Mouse (Mus musculus): ENCODE data around the gene Nanos3.

Gene Nanos3

DNA sequence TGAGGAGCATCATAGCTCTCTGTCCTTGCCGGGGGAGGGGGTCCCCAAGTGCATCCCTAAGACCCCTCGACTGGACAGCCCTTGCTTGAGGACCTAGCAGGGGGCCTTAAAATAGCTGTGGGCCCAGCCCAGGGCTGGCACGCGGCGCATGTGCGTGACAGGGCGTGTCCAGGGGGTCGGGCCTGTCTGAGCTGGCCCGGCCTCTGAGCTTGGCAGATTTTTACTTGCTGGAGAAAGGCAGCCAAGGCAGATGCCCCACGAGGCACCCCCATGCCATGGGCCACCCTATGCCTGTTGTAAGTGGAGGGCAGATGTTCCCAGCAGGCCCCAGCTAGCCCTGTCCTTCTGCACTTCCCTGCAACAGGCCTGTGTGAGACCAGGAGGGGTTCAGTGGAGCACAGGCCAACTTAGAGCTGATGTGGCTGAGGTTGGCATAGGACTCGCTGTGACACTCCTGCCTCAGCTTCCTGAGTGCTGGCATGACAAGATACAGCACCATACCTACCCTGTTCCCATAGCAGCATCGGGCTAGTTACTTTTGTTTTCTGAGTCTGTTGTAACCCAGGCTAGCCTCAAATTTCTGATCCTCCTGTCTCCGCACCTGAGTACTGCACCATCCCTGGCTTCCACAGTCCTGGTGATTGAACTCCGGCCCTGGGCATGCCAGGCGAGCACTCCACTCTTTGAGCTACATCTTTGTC lies 16.7 kb upstream of the Nanos3 start:
- DNase-seq (ENCODE audit: extremely low read depth, insufficient read length, low spot score), result peak; percentile 92

DNA sequence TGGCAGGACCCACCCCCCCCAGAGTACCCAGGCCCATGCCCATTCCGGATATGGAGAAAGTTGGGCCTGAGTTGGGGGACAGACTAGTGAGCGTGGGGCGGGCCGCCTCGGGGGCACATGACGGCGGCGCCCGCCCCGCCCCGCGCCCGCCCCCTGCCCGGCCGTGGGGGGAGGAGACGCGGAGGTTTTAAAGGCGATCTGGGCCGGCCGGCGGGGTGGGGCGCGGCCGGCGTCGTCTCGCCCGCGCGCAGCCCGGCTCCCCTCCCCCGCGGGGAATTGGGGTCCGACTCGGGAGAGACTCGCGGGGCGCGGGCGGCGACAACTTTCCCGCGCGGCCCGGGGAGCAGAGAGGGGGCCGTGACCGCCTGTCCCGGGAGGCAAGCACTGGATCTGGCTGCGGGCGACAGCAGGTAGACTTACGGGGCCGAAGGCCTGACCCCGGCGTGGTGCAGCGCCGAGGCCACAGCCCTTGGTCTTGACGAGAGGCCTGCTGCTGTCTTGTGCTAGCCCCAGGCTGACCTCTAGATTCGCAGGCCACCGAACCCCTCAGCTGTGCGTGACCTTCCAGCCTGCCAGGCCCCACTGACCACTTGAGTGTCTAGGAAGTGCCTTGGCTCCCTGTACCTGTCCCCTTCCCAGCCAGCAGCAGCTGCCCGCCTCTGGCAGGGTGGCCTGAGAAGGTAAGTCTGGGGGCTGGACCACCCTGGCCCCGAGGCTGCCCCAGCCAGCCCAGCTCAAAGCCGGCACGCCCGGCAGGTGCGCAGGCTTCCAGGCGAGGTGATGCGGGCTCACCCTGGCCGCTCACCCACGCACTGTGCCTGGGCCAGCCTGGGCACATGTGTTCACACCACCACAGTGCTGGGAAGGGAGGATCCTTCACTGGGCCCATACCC lies 15.9 kb upstream of the Nanos3 start:
- peak; percentile 83 for DNase-seq (ENCODE audit: extremely low read depth, insufficient read length, low spot score)

DNA sequence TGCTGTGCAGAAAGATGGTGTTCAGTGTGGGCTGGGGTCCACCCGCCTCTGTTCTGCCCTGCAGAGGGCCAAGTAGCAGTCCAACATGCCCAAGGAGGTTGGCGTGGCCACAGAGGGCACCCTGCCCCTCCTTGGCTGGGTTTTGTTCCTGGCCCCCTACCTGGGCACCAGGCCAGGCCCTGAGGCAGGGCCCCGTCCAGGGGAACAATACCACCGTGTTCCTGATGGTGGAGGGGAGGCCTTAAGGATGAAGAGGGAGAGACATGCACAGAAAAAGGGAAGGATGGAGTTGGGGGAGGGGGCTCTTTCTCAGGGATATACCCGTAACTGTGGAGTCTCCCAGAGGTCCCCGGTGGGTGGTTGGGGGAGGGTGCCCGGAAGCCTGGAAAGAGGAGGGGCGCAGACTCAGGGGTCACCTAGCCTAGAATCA lies 15.1 kb upstream of the Nanos3 start:
- no peak for DNase-seq (ENCODE audit: extremely low read depth, insufficient read length, low spot score)

DNA sequence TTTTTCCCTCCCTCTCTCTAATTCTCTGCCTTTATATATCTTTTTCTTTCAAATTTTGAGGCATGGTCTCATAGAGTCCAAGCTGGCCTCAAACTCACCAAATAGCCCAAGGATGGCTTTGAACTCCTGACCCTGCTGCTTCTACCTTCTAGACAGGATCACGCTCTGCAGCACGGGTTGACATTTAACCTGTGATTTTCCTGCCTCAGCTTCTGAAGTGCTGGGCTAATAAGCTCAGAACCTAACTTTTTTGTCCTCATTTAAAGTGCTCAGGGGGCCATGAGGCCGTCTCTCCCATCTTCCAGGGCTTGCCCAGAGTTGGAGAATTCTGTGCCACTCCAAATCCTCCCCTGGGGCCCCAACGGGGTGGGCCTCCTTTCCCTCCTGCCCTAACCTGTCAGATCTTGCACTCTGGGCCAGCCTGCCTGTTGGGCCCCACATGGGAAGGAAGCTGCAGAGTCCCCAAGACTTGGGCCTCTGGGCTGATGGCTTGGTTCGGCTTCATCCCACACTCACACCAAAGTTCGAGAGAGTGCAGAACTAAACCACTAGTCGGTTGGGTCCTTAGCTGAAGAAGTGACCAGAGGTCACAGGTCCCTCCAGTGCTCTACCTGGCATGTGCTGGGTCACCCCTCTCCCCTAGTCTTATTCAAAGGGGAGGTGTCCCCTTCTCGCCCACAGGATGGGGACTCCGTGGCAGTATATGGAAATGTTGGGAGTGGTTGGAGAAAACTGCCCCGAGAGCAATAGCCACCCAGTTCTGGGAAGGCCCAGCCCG lies 14.5 kb upstream of the Nanos3 start:
- no peak for DNase-seq (ENCODE audit: extremely low read depth, insufficient read length, low spot score)

DNA sequence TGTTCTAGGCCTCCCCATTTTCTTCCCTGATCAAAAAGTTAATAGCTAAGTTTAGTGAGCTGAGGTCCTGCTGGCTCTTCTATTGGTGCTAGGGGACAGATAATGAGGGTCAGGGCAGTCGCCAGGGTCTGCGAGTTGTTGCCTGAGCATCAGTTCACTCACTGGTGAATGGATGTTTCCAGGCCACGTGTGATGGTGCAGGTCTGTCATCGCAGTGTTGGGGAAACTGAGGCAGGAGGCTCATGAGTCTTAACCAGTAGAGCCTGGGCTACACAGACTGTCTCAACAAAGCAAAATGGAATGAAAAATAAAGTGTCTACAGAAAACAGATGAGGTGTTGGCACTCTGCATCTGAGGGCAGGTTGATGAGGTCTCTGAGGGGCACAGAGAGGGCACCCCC lies 13.9 kb upstream of the Nanos3 start:
- DNase-seq (ENCODE audit: extremely low read depth, insufficient read length, low spot score), result no peak

DNA sequence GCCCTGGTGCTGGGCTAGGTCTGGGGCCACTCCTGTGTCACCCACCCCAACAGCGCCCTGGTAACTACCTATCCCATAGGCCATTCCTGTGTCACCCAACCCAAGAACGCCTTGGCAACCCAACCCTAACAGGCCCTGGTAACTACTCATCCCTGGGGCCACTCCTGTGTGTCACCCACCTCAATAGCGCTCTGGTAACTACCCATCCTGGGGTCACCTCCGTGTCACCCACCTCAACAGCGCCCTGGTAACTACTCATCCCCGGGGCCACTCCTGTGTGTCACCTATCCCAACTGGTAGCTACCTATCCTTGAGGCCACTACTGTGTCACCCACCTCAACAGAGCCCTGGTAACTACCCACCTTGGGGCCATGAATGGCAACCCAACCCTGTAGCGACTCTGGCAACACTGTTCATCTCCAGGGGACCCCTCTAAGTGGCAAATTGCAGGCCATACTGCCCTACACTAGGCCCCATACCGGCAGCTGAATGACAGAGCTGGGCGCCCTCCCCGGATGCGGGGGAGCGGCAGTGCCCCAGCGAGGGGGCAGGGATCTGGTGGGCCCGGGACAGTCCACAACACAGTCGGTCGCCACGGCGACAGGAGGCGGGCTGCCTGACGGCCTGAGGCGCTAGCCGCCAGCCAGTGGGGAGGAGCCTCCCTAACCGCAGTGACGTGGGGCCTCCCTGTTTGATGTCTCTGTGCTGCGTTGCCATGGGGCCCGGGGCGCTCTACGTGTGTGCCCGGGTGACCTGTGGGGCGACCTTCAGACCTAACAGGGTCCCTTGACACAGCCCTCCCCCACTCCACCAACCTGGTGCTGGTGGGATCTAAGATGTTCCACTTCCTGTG lies 13.1 kb upstream of the Nanos3 start:
- DNase-seq (ENCODE audit: extremely low read depth, insufficient read length, low spot score), result peak; percentile 93

DNA sequence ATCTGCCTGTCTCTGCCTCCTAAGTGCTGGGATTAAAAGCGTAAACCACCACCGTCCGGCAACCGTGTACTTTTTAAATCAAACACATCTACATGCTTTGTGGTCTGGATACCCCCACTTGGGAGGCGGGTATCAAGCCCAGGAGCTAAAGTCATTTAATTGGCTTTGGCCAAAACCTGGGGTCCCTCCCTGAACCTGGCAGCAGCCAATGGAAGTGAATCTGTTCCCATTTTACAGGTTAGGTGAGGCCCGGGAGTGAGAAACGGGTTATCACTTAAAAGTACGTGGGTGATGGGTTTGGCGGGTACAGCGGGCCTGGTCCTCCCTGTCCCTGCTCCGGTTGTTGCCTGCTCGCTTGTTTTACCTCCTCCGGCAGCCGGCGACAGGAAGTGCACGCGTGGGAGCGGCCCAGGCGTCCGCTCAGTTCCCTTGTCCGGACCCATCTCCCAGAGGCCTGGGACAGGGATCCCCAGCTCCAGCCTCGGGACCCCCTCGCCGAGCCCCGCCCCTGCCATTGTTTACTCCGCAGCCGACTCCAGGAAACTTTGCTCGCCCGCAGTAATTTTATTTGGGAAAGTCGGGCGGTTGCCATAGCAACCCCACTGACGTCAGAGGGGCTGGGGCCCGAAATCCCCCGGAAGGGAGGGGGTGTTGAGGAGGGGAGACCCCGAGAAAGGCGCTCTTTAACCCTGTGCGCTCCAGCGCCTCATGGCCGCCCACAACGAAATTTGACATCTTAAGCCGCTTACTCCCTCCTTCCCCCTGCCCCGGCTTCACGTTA lies 12.3 kb upstream of the Nanos3 start:
- DNase-seq (ENCODE audit: extremely low read depth, insufficient read length, low spot score), result peak; percentile 89

DNA sequence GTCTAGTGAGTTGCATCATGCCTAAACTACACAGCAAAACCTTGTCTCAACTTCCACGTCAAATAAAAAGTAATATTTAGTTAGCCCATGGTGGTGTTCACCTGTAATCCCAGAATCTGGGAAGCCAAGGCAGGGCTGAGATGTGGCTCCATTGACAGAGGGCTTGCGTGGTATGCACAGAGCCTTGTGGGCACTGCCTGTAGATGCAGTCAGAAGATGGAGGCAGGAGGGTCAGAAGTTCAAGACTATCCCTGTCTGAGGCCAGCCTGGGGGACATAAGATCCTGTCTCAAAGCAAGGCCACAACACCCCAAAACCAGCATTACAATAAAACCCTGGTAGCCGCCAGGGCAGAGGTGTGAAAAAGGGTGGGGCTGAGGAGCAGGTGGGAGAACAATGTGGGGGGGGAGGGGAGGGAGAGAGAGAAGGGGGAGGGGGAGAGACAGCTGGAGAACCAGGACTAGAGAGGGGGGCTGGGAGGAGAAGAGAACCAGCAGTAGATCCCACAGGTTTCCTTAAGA lies 9.3 kb upstream of the Nanos3 start:
- DNase-seq (ENCODE audit: extremely low read depth, insufficient read length, low spot score), result no peak

DNA sequence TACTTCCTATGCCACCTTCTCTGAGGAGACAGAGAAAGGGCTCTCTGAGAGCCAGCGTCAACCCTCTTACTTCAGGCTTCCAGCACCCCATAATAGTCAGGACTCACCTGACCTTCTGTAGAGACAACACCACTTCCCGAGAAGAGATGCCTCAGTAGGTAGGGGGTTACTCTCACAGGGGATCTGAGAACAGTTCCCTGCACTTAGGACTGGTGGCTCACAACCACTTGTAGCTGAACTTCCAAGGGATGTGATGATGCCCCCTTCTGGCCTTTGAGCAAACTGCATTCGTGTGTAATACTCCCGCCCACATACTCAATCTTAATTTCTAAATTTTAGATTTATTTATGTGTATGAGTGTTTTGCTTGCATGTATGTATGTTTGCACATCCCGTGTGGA lies 8.5 kb upstream of the Nanos3 start:
- DNase-seq (ENCODE audit: extremely low read depth, insufficient read length, low spot score), result no peak

DNA sequence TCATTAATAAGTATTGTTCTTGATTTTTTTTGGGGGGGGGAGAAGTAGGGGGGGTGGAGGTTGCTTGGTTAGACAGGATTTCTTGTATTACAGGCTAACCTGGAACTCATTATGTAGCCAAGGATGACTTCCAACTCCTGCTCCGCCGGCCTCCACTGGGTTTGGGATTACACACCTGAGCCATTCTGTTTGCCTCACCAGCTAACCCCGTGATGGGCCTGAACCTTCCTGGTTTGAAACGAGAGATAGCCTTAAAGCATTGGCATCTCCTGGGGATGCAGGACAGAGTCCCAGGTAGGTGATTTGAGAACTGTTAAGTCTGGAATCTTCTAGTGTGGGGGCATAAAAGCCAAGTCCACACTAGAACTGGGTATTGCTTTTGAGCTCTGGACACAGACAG lies 8.1 kb upstream of the Nanos3 start:
- DNase-seq (ENCODE audit: extremely low read depth, insufficient read length, low spot score), result no peak

DNA sequence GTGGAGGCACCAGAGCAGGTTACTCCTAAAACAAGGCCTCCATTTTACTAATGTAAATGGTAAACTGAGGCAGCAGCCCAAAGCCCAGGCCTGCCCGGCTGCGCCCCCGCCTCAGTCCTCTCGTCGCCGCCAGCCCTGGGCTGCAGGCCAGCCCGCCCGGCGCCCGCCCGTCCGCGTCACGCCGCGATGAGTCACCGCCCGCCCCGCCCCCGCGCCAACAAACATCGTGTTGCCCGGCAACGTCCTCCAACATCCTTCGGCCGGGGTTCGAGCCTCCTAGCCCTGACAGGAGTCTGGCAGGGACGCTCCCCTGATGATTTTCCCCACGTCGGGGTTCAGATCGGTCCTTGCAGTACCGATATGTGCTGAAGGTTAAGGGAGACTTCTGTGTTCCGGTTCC lies 7.5 kb upstream of the Nanos3 start:
- peak; percentile 82 for DNase-seq (ENCODE audit: extremely low read depth, insufficient read length, low spot score)

DNA sequence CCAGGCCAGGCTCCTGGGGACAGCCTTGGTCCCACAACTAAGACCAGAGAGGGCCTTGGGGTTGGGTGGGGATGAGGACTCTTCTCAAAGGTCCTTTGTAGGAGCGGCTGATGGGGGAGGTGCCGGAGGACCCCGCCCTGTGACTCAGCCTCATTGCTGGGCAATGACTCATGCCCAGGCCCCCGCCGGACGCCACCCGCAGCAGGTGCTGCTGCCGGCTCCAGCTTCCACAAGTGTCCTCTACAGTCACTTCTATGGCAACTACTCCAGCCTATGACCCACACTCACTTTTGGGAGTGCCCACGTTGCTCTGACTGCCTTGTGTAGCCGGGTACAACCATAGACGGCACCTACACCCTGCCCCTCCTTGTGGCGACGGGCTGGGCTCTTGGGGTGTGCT lies 7.0 kb upstream of the Nanos3 start:
- peak; percentile 98 for DNase-seq (ENCODE audit: extremely low read depth, insufficient read length, low spot score)

DNA sequence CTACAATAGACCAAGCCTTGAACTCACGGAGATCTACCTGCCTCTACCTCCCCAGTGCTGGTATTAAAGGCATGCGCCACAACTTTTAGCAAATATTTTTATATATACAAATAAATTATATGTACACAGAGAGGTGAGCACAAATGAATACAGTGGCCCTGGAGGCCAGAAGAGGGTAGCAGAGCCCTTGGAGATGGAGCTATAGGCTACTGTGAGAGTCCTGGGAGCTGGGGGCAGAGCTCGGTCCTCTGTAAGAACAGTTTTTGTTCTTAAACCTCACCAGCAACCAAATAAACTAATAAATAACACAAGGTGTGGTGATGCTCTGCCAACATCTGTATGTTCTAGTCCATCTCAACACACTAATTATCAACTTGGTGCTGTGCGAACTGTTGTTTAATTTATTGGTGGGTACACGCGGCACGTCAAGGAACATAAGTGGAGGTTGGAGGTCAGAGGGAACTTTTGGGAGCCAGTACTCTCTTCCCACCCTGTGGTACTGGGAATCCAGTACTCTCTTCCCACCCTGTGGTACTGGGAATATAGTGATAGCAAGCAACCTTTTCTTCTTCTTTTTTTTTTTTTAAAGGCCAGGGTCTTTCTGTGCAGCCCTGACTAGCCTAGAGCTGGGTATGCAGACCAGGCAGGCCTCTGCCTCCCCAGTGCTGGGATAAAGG lies 5.3 kb upstream of the Nanos3 start:
- DNase-seq (ENCODE audit: extremely low read depth, insufficient read length, low spot score), result no peak

DNA sequence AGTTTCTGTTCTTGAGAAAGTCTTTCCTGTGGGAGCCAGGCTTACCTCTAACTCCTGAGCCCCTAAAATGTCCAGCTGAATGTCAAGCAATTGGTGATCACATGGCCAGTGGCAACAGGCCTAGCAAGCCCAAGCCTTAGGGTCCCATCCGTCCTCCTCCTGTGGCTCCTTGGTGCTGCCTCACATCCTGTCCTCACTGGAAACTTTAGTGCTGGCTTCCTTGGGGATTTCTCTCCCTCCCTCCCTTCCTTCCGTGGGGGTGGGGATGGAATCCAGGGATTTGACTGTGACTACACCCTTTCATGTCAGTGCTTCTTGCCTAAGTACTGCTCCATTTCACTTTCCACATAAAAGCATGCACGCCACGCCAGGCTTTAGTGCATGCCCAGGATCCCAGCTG lies 4.6 kb upstream of the Nanos3 start:
- DNase-seq (ENCODE audit: extremely low read depth, insufficient read length, low spot score), result peak; percentile 77

DNA sequence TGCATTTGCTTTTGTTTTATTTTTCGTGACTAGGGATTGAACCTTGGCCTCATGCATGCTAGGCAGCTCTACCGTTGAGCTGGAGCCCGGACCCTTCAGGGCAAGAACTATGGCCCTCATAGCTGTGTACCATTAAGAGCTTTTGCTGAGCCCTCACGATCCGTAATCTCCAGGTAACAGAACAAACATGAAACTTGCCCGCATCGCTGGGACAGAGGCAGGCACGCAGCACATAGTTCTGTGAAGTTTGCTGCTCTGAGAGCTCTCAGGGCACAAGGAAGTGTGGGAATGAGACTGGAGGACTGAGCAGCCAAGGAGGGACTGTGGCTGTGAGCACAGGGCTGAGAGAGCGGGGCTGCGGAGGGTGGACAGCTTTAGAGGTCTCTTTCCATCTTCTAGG lies 3.7 kb upstream of the Nanos3 start:
- DNase-seq (ENCODE audit: extremely low read depth, insufficient read length, low spot score), result no peak

DNA sequence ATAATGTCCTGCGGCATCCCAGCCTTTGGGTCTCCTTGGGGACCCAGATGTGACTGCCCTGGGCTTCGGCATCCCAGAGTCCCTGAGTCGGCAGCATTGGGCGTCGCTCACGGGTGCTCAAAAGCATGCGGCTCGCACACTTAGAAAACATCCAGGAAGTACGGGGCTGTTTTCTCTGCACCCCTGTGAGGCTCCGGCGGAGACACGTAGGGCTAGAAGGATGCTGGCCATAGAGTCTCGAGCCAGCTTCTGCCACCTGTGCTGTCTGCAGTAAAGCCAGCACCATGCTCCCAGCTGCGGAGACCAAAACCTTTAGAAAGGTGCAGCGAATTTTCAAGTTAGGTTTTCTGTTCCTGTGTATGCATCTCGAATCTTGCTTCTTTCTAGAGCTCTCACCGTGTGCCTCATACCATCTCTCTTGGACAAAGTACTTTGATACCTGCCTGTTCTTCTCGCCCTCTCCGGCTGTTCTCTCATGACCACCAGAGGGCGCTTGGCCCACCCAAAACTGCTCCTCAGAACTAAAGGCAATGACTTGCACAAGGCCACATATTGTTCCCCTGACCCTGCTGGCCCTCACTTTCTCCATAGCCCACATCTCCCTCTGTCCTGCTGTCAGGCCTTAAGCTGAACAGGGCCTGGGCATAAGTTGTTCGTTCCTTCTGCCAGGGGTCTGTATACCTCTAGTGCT lies 2.2 kb upstream of the Nanos3 start:
- DNase-seq (ENCODE audit: extremely low read depth, insufficient read length, low spot score), result peak; percentile 61

DNA sequence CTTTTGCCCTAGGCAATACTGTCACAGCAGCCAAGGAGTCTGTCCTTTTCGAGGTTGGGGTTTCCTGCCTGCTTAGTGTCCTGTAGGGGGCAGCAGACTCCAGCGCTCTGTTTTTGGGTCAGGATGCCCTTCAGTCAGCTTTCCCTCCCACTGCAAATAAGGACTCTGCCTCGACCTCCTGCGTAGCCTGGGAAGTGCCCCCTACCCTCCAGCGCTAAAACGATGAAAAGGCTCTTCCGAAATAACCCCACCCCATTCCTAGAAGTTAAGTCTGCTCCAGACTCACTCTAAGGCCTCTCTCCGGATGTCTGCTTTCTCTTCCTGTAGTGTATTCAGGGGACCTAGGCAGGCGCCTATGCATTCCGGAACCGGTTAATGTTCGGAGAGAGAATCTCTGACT lies 1.5 kb upstream of the Nanos3 start:
- peak; percentile 62 for DNase-seq (ENCODE audit: extremely low read depth, insufficient read length, low spot score)
